Mouse (Mus musculus): ENCODE results near the gene Dact2. TPM values are rescaled to one million over a fixed set of nuclear protein-coding genes. Genes with fewer than 3 reads are reported as not detected.
A peak's percentile ranks its signal among the peaks of the same experiment; 100 is the strongest.

Gene Dact2
- polyA plus RNA-seq, 1 experiment from 2014 or later = 15.0 TPM

GRCm38 (mm10) chr17:14200206-14200605 is 3.9 kb downstream of the Dact2 start:
- H3K27ac ChIP-seq (ENCODE audit: low read length) = peak overlapping the region; percentile 89
- H3K4me2 ChIP-seq (replicated peaks; ENCODE audit: low read depth, low read length) = peak overlapping the region; percentile 66
- peak overlapping the region; percentile 59 for H3K9ac ChIP-seq (replicated peaks; ENCODE audit: low read length)
- peak overlapping the region; percentile 67 for H3K4me3 ChIP-seq (ENCODE audit: low read length)
- 68% methylated on average over 7 of the region's 7 CpGs for WGBS
- H3K4me1 ChIP-seq (ENCODE audit: insufficient read depth, low read length) = peaks cover 37% of the 10 kb centered on the region
- no peak for ATAC-seq (ENCODE audit: low FRiP score, low TSS enrichment)
- H3K27me3 ChIP-seq (ENCODE audit: insufficient read depth, low read length) = peaks cover 30% of the 10 kb centered on the region
- peaks cover 21% of the 10 kb centered on the region for H3K36me3 ChIP-seq (ENCODE audit: insufficient read depth, low read length)
- H3K9me3 ChIP-seq (ENCODE audit: low read length) = no peaks in the 10 kb centered on the region

DNA sequence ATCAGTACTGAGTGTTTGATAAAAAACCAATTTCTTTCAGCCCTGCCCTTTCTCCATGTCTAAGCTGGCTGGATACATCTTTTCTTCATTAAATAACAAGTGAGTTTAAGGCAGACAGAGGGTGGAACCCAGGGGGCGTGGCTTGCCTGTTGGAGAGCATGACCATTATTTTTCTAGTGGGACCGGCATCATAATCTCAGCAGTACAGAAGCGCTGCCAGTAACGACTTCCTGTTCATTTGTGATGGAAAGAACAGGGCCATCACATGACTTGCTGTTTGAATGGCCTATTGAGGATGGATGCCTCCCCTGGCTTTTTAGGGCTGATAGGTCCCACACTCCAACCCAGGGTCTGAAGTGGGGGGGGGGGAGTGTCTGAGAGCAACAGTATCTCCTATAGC is 4.5 kb downstream of the Dact2 start:
- peaks cover 22% of the 10 kb centered on the region for H3K36me3 ChIP-seq (ENCODE audit: insufficient read depth, low read length)
- ATAC-seq (ENCODE audit: low FRiP score, low TSS enrichment) = no peak
- 34% methylated on average over 4 of the region's 4 CpGs for WGBS
- H3K27ac ChIP-seq (ENCODE audit: low read length) = no peak overlapping the region
- no peaks in the 10 kb centered on the region for H3K9me3 ChIP-seq (ENCODE audit: low read length)
- H3K4me1 ChIP-seq (ENCODE audit: insufficient read depth, low read length) = peaks cover 37% of the 10 kb centered on the region
- 0 out of 2 replicates have a peak overlapping the region, but pooled peaks have one; percentile 67 for H3K4me3 ChIP-seq (ENCODE audit: low read length)
- peaks cover 24% of the 10 kb centered on the region for H3K27me3 ChIP-seq (ENCODE audit: insufficient read depth, low read length)
- 0 out of 2 replicates have a peak overlapping the region, but pooled peaks have one; percentile 66 for H3K4me2 ChIP-seq (replicated peaks; ENCODE audit: low read depth, low read length)
- H3K9ac ChIP-seq (replicated peaks; ENCODE audit: low read length) = no peak overlapping the region

DNA sequence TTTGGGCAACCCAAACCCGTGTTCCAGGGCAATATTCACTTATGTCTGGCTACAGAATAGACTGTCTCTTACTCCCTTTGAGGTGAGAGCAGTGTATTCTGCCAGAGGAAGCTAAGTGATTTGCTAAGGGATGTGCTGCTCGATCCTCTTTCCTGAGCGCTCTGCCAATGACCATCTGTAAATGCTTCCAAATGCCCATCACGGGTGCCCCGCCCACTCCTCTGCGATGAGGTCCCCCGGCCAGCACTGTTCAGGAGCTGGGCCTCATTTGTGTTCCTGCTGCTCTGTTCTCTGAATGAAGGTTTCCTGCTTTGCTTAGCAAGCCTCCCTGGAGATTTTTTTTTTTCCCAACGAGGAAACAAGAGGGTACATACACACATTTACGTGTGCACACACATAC is 11.2 kb downstream of the Dact2 start:
- H3K27me3 ChIP-seq (ENCODE audit: insufficient read depth, low read length) = no peaks in the 10 kb centered on the region
- no peak overlapping the region for H3K4me2 ChIP-seq (replicated peaks; ENCODE audit: low read depth, low read length)
- WGBS = 60% methylated on average over 9 of the region's 9 CpGs
- no peak overlapping the region for H3K9ac ChIP-seq (replicated peaks; ENCODE audit: low read length)
- no peaks in the 10 kb centered on the region for H3K4me1 ChIP-seq (ENCODE audit: insufficient read depth, low read length)
- no peak overlapping the region; the same call in 1 of the 2 replicates for H3K27ac ChIP-seq (ENCODE audit: low read length)
- ATAC-seq (ENCODE audit: low FRiP score, low TSS enrichment) = no peak
- H3K36me3 ChIP-seq (ENCODE audit: insufficient read depth, low read length) = peaks cover 25% of the 10 kb centered on the region
- H3K4me3 ChIP-seq (ENCODE audit: low read length) = no peak overlapping the region
- peaks cover 6% of the 10 kb centered on the region; the same call in 1 of the 2 replicates for H3K9me3 ChIP-seq (ENCODE audit: low read length)

- 65% methylated on average over 4 of the region's 4 CpGs for WGBS
- Histone ChIP-seq H3K27ac (ENCODE audit: low read length) (peak overlapping the region; percentile 10; the same call in 1 of the 2 replicates), H3K4me1 (ENCODE audit: insufficient read depth, low read length) (peaks cover 1% of the 10 kb centered on the region; the same call in 1 of the 2 replicates), H3K4me2 (replicated peaks; ENCODE audit: low read depth, low read length) (no peak overlapping the region), H3K9me3 (ENCODE audit: low read length) (peaks cover 6% of the 10 kb centered on the region; the same call in 1 of the 2 replicates), H3K4me3 (ENCODE audit: low read length) (no peak overlapping the region), H3K27me3 (ENCODE audit: insufficient read depth, low read length) (no peaks in the 10 kb centered on the region), H3K36me3 (ENCODE audit: insufficient read depth, low read length) (peaks cover 25% of the 10 kb centered on the region), H3K9ac (replicated peaks; ENCODE audit: low read length) (no peak overlapping the region)
- no peak for ATAC-seq (ENCODE audit: low FRiP score, low TSS enrichment)
Observed at GRCm38 (mm10) chr17:14192432-14192831, 11.7 kb downstream of the Dact2 start.

GRCm38 (mm10) chr17:14188455-14188854 is 15.6 kb downstream of the Dact2 start:
- no peaks in the 10 kb centered on the region for H3K27me3 ChIP-seq (ENCODE audit: insufficient read depth, low read length)
- H3K9ac ChIP-seq (replicated peaks; ENCODE audit: low read length) = no peak overlapping the region
- peaks cover 6% of the 10 kb centered on the region; the same call in 1 of the 2 replicates for H3K9me3 ChIP-seq (ENCODE audit: low read length)
- H3K36me3 ChIP-seq (ENCODE audit: insufficient read depth, low read length) = no peaks in the 10 kb centered on the region
- peaks cover 9% of the 10 kb centered on the region for H3K4me1 ChIP-seq (ENCODE audit: insufficient read depth, low read length)
- no peak overlapping the region for H3K4me2 ChIP-seq (replicated peaks; ENCODE audit: low read depth, low read length)
- H3K4me3 ChIP-seq (ENCODE audit: low read length) = no peak overlapping the region
- ATAC-seq (ENCODE audit: low FRiP score, low TSS enrichment) = no peak
- H3K27ac ChIP-seq (ENCODE audit: low read length) = no peak overlapping the region

DNA sequence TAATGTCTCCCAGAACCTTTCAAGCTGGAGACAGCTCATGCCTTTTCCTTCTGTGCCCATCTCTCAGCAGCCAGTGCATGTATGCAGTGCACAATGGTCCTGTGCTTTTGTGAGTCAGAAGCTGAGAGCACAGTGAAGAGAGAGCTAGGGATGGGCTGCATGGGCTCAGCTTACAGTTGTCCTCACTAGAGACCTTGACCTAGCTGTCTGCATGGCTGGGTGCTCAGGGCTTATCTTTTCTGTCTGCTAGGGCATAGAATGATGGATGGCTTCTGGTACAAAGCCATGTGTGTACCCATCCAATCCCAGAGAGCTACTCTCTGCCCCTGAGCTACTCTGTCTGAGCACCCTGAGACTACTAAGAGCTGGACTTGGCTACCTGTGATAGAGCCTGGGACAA is 17.0 kb downstream of the Dact2 start:
- Histone ChIP-seq H3K36me3 (ENCODE audit: insufficient read depth, low read length) (no peaks in the 10 kb centered on the region), H3K27me3 (ENCODE audit: insufficient read depth, low read length) (no peaks in the 10 kb centered on the region), H3K9ac (replicated peaks; ENCODE audit: low read length) (no peak overlapping the region), H3K4me1 (ENCODE audit: insufficient read depth, low read length) (peaks cover 20% of the 10 kb centered on the region), H3K4me3 (ENCODE audit: low read length) (no peak overlapping the region), H3K4me2 (replicated peaks; ENCODE audit: low read depth, low read length) (no peak overlapping the region), H3K9me3 (ENCODE audit: low read length) (peaks cover 6% of the 10 kb centered on the region; the same call in 1 of the 2 replicates), H3K27ac (ENCODE audit: low read length) (no peak overlapping the region)
- peak; percentile 62 for ATAC-seq (ENCODE audit: low FRiP score, low TSS enrichment)

GRCm38 (mm10) chr17:14186176-14186575 is 17.9 kb downstream of the Dact2 start:
- H3K36me3 ChIP-seq (ENCODE audit: insufficient read depth, low read length) = no peaks in the 10 kb centered on the region
- H3K27ac ChIP-seq (ENCODE audit: low read length) = no peak overlapping the region
- H3K27me3 ChIP-seq (ENCODE audit: insufficient read depth, low read length) = no peaks in the 10 kb centered on the region
- peaks cover 22% of the 10 kb centered on the region for H3K4me1 ChIP-seq (ENCODE audit: insufficient read depth, low read length)
- 89% methylated on average over 3 of the region's 3 CpGs for WGBS
- no peak for ATAC-seq (ENCODE audit: low FRiP score, low TSS enrichment)
- H3K4me2 ChIP-seq (replicated peaks; ENCODE audit: low read depth, low read length) = no peak overlapping the region
- peaks cover 6% of the 10 kb centered on the region; the same call in 1 of the 2 replicates for H3K9me3 ChIP-seq (ENCODE audit: low read length)
- H3K4me3 ChIP-seq (ENCODE audit: low read length) = no peak overlapping the region
- no peak overlapping the region for H3K9ac ChIP-seq (replicated peaks; ENCODE audit: low read length)

DNA sequence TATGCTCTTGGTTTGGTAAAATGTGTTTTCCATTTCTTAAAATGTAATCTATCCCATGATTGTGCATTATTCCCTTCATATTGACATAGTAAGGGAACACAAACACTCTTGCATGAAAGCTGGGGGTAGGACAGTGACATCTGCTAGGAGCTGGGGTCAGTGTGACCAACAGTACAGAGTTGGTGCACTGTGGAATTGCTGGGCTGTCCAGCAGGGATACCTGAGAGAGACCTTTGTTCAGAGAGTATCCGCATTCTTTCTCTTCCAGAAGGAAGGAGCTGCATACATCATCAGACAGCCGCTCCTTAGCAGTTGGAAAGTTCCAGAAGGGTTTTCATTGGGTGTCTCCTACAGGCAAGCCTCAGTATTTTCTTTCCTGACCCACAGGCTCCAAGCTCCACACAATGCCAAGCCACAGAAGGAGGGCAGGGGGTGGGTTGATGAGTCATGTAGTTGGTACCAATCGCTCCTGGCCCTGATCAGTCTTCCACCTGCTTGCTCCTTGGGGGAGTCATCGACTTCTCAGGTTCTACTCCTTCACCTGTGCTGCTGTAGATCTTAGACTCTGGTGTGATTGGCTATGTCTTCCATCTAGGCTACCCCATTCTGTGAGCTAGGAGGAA is 19.8 kb downstream of the Dact2 start:
- Histone ChIP-seq H3K9me3 (ENCODE audit: low read length) (peaks cover 3% of the 10 kb centered on the region; the same call in 1 of the 2 replicates), H3K36me3 (ENCODE audit: insufficient read depth, low read length) (no peaks in the 10 kb centered on the region), H3K27me3 (ENCODE audit: insufficient read depth, low read length) (no peaks in the 10 kb centered on the region), H3K4me3 (ENCODE audit: low read length) (no peak overlapping the region), H3K27ac (ENCODE audit: low read length) (0 out of 2 replicates have a peak overlapping the region, but pooled peaks have one; percentile 45), H3K4me2 (replicated peaks; ENCODE audit: low read depth, low read length) (no peak overlapping the region), H3K4me1 (ENCODE audit: insufficient read depth, low read length) (peaks cover 23% of the 10 kb centered on the region), H3K9ac (replicated peaks; ENCODE audit: low read length) (no peak overlapping the region)
- WGBS = 87% methylated on average over 4 of the region's 4 CpGs
- peak; percentile 29; the same call in 1 of the 2 replicates for ATAC-seq (ENCODE audit: low FRiP score, low TSS enrichment)

DNA sequence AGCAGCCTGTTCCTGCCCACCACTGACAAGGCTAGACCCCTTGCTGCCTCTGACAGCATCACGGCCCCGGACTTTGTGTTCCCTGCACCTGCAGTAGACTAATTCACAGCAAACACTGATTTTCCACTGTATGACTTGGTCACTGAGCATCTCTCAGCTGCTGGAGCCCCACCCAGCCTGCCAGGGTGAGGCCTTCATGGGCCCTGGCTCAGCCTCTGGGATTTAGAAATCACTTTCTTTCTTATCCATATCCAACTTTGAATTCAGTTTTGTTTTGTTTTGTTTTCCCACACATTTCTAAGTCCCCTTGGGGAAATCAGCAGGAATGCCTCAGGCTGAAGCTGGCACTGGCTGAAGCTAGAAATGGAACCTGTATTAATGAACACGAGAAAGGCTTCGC is 20.4 kb downstream of the Dact2 start:
- Histone ChIP-seq H3K9ac (replicated peaks; ENCODE audit: low read length) (no peak overlapping the region), H3K27ac (ENCODE audit: low read length) (no peak overlapping the region), H3K4me2 (replicated peaks; ENCODE audit: low read depth, low read length) (no peak overlapping the region), H3K9me3 (ENCODE audit: low read length) (no peaks in the 10 kb centered on the region), H3K27me3 (ENCODE audit: insufficient read depth, low read length) (no peaks in the 10 kb centered on the region), H3K36me3 (ENCODE audit: insufficient read depth, low read length) (no peaks in the 10 kb centered on the region), H3K4me1 (ENCODE audit: insufficient read depth, low read length) (peaks cover 29% of the 10 kb centered on the region), H3K4me3 (ENCODE audit: low read length) (no peak overlapping the region)
- no peak for ATAC-seq (ENCODE audit: low FRiP score, low TSS enrichment)
- WGBS = 88% methylated on average over 4 of the region's 4 CpGs

GRCm38 (mm10) chr17:14182860-14183259 is 21.2 kb downstream of the Dact2 start:
- H3K36me3 ChIP-seq (ENCODE audit: insufficient read depth, low read length) = no peaks in the 10 kb centered on the region
- H3K9ac ChIP-seq (replicated peaks; ENCODE audit: low read length) = no peak overlapping the region; the same call in 1 of the 2 replicates
- H3K4me2 ChIP-seq (replicated peaks; ENCODE audit: low read depth, low read length) = no peak overlapping the region
- no peak for ATAC-seq (ENCODE audit: low FRiP score, low TSS enrichment)
- no peaks in the 10 kb centered on the region for H3K27me3 ChIP-seq (ENCODE audit: insufficient read depth, low read length)
- no peaks in the 10 kb centered on the region for H3K9me3 ChIP-seq (ENCODE audit: low read length)
- WGBS = 70% methylated on average over 3 of the region's 3 CpGs
- peaks cover 37% of the 10 kb centered on the region for H3K4me1 ChIP-seq (ENCODE audit: insufficient read depth, low read length)
- H3K27ac ChIP-seq (ENCODE audit: low read length) = peak overlapping the region; percentile 40; the same call in 1 of the 2 replicates
- H3K4me3 ChIP-seq (ENCODE audit: low read length) = no peak overlapping the region

All from kidney, embryonic 16.5 days (tissue).